Mouse (Mus musculus) embryo, embryonic 9.5 days (tissue): ENCODE data around the gene Rtbdn.
"Not testable (repeated sequence)": the region's sequence is repeated elsewhere in the genome, so short reads cannot be mapped to it uniquely, and the experiment has no call there.

Experiments
- DNase-seq: peaks from one replicate; pipeline ENCODE4 v3.0.0-alpha.2; 2017; ENCODE audit errors: extremely low spot score

Gene Rtbdn

DNA sequence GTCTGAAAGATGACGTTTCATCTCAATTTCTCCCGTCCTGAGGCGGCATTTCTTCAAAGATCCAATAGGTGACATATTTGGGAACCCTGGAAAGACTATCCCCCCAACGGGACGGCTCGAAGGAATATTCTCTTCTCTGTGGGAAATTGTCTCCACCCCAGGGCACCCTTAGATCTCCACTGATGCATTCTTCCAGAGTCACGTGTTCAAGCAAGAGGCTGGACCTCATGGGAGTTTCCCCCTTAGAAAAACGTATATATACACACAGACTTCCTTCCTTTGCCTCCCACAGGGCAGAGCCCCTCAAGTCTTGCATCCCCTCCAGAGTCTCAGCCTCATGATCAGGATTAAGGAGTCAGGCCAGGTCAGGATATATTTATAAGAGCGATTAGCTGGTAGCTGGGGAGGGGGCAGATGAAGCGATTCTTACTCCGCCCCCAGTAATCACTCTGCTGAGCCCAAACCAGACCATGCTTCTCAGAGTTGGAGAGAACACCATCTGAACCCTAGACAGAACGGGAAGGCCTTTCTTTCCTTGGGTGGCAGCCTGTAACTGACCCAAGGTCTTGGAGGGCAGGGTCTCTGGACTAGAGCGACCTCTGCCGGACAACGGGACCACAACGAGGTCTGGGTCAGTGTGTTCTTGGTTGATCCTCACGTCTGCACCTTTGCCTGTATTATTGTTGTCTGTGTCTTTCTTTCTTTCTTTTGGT is at the start of gene Rtbdn:
TSS of gene Rtbdn (plus strand) at position 464 of the 713 bp plus-strand sequence.
- DNase-seq: no peak

DNA sequence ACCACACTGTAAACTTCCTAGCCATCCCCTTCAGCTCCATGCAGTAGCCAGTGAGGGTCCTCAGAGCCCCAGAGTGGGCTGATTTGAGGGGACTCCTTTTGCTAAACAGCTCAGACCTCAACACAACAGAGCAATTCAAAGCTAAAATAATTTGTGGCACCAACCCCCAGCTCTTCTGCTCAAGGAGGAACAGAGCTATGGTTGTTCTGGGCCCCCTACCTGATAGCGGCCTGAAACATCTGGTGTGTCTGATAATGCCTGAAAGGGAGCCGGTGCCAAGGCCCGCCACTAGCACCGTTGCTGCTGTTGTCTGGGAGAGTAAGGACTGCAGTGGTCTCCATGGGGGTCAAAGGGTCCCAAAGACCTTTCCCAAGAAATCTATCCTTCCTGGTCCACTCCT is 45.7 kb upstream of the Rtbdn start:
- no peak for DNase-seq

DNA sequence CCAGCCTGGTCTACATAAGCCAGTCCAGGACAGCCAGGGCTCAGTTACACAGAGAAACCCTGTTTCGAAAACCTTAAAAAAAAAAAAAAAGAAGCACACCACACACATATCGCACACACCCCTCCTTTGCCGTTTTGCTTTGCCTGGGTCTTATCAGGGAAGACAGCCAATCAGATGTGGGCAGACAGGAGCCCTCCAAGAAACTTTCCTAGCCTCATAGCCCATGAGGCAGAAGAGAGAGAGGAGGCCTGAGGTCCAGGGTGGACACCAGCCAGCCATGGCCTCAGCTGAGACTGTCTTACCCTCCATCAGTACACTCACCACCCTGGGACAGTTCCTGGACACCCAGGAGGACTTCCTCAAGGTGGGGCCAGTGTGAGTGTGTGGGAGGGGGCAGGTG is 45.0 kb upstream of the Rtbdn start, which contains the start of gene Klf1:
TSS of gene Klf1 (plus strand) at position 177 of the 400 bp plus-strand sequence.
- no peak for DNase-seq

DNA sequence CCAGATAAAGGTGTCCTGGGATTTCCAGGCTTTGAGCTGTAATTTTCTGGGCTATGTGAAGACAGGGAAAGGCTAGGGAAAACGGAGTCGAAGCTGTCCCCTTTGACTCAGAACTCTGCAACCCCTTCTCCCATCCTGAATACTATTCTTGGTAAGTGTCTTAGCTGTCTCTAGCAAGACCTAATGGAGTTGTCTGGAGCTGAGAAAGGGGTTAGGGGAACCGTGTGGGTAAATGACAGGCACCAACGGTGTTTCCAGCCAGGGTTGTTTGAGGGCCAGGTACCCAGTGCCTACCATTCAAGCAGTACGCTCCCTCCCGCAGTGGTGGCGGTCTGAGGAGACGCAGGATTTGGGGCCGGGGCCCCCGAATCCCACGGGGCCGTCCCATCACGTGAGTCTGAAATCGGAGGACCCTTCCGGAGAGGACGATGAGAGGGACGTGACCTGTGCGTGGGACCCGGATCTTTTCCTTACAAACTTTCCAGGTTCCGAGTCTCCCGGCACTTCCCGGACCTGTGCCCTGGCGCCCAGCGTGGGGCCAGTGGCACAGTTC is 44.3 kb upstream of the Rtbdn start:
- DNase-seq: no peak

DNA sequence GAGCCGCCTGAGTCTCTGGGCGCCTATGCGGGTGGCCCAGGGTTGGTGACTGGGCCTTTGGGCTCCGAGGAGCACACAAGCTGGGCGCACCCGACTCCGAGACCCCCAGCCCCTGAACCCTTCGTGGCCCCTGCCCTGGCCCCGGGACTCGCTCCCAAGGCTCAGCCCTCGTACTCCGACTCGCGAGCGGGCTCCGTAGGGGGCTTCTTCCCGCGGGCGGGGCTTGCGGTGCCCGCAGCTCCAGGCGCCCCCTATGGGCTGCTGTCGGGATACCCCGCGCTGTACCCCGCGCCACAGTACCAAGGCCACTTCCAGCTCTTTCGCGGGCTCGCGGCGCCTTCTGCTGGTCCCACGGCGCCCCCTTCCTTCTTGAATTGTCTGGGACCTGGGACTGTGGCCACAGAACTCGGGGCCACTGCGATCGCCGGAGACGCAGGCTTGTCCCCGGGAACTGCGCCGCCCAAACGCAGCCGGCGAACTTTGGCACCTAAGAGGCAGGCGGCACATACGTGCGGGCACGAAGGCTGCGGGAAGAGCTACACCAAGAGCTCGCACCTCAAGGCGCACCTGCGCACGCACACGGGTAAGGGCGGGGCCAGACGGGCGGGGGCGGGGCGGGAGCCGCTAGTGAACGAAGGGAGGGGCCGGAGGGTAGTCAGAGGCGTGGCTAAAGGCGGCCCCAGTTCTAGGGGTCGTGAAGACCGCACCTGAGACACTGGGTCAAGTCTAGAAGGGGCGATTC is 43.7 kb upstream of the Rtbdn start:
- DNase-seq: peak; percentile 89

DNA sequence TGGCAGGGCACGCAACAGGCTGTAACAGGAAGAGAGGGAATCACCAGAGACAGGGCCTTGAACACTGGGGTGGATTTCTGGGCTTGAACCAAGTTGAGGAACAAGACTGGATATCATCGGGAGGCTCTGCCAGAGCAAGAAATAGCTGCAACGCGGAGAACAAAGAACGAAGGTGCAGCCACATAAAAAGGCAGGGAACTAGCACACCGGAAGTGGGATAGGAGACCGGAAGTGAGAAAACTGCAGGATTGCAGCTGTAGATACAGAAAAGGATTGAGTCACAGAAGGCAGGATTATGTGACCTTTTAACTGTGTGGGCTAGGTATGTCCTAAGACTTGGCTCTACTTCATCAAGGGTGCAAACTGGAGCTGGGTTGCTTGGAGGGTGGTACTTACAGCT is 42.4 kb upstream of the Rtbdn start:
- DNase-seq: no peak

DNA sequence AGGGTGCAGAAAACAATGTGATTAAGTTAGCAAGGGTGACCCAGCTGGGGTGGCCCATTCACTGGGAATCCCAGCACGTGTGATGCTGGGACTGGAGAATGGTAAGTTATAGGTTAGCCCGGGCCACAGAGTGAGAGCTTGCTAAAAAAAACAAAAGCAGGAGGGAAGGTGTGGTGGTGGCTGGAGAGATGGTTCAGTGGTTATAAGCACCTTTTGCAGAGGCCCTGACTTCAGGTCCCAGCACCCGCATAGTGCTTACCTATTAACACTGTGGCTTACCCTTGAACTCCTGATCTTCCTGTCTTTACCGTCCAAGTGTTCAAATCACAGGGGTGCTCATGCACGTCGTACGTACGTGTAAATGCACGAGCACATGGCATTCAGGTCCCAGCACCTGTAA is 39.8 kb upstream of the Rtbdn start:
- no peak for DNase-seq

DNA sequence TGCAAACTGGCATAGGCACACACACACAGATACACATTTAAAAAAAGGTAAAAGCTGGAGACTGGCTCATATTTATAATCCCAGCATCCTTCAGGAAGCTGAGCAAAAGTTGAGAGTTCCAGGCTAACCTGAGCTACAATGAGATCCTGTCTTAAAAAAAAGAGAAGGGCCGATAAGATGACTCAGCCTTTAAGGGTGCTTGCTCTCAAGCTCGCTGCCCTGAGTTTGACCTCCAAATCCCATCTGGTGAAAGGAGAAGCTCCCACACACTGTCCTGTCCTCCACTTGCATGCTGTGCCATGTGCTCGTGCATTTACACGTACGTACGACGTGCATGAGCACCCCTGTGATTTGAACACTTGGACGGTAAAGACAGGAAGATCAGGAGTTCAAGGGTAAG is 39.3 kb upstream of the Rtbdn start:
- no peak for DNase-seq

DNA sequence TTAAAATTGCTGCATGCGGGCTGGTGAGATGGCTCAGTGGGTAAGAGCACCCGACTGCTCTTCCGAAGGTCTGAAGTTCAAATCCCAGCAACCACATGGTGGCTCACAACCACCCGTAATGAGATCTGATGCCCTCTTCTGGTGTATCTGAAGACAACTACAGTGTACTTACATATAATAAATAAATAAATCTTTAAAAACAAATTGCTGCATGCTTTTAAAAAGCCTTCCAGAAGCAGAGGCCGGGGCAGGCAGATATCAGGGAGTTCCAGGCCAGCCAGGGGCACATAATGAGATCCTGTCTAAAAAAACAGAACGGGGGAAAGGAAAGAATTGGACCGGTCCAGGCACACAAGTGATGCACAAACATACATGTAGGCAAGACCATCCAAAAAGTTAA is 38.8 kb upstream of the Rtbdn start:
- not testable (repeated sequence) for DNase-seq

DNA sequence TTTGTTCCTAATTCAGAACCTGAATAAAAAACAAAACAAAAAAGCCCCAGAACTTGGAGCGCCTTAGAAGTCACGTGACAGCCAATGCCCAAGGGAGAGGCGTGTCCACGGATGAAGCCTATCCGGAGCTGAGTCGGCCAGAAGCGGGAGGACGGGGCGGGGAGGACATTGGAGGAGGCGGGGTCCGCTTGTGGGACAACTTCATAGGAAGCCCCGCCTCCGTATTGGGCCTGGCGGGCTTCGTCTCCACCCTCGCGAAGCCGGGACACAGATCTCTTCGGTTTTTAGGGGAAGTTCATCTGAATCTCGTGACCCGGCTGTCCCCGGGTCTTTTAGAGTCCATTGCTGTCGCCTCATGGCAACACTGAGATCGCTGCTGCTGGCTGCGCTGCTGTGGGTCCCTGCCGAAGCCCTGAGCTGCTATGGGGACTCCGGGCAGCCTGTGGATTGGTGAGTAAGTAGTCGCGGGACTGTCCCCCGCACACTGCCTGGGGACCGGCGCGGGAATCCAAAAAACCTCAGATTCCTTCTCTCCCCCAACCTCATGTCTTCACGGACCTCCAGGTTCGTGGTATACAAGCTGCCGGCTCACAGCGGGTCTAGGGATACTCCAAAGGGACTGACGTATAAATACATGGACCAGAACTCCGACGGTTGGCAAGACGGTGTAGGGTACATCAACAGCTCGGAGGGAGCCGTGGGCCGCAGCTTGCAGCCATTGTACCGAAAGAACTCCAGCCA is 38.2 kb upstream of the Rtbdn start, which contains the start of gene Dnase2a:
TSS of gene Dnase2a (plus strand) at position 140 of the 741 bp plus-strand sequence.
- DNase-seq: peak; percentile 94

DNA sequence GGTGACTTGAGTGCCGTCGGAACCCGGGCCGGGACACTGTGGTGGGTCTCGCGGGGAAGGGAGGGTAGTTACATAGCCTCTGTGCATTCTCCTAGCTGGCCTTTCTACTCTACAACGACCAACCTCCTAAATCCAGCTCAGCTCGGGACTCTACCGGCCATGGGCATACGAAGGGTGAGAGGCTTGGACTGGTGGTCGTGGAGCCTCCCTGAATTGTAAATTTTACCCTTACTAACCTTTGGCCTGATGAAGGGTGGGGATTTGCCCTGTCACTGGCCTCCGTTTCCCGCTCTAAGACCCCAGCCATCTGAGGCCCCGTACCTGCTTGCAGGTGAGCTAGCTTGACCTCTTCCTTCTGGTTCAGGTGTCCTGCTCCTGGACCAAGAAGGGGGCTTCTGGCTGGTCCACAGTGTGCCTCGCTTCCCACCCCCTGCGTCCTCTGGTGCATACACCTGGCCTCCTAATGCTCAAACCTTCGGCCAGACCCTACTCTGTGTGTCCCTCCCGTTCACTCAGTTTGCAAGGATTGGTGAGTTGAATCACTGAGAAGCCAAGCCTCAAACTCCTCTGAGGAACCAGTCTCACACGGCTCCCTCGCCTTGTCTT is 37.5 kb upstream of the Rtbdn start:
- no peak for DNase-seq

DNA sequence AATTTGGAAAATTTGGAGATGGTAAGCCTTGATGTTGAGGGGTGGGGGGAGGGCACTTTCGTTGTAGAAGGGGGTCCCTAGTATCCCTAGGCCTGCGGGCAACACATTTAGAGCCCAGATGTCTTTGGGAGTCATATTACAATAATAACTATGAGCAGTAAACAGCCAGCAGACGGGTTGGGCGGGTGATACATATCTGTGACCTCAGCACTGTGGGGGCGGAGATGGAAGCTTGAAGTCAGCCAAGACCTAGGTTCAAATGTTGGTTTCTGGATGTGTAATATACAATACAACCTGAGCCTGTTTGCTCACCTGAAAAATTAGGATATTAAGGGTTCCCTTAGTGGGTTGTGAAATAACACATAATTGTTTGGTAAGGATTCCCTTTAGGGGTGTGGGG is 36.8 kb upstream of the Rtbdn start:
- no peak for DNase-seq

DNA sequence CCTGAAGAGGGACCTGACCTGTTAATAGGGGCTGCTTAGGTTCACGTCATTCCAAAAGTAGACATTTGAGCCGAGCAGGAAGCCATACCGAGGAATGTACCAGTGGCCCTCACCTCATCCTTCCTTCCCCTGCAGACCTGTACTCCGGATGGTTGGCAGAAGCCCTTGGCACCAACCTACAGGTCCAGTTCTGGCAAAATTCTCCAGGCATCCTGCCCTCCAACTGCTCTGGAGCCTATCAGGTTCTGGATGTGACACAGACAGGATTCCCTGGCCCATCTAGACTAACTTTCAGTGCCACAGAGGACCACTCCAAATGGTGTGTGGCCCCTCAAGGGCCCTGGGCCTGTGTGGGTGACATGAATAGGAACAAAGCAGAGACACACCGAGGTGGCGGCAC is 36.2 kb upstream of the Rtbdn start:
- DNase-seq: no peak

DNA sequence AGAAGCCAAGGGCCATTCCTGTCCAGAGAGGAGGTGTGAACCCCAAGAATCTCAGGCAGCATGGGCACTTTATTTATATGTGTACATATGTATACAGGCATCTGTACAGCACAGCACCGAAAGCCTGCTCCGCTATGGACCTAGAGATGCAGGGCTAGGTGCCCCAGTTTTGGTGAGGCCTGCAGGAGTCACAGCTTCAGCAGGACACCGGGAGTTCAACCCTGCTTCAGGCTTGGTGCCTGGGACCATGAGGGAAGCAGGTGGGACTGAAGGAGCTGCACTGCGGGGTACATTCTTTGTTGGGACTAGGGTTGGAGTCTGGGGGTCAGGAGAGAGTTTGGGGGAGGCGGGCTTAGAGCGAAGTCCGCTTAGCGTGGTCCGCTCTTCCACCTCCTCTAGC is 34.9 kb upstream of the Rtbdn start:
- no peak for DNase-seq

DNA sequence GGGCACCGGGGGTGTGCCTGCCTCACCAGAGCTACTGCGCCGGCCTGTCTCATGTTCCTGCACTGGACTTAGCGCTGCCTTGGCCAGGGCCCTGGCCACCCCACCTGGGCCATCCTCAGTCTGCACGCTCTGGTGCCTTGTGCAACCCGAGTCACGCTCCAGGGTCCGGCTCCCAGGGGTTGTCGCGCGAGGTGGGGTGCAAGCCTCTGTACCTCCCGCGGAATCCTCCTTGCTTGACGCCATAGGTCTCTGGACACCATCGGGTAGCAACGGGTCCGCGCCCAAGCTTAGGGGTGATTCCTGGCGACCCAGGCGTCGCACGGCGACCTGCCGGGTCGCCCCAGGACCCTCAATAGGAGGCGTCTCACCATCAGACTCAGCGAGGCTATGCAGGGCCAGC is 34.4 kb upstream of the Rtbdn start:
- no peak for DNase-seq

DNA sequence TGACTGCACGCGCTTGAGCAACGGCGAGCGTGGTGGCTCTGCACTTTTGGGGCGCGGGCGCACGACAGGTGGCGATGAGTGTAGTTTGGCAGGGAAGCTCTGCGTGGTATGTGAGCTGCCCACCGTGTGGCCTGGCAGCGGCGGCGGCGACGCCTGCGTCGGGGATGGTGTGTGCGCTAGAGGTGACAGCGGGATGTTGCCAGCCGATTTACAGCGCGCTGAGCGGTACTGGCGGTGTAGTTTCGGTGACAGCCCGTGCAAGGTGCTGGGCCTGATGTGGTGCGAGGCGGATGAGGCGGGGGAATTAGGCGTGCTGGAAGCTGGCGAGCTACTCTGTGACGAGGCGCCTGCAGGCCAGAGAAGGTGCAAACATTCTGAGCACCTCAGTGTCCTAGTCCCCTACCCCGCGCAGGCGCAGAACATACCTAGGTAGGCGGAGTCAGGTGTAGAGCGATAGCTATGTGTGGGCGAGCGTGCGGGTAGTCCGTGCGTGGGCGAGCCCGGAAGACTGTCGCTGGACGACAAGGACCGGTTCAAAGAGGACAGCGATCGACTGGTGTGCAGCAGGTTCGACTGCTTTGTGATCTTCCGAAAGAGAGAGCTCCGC is 33.8 kb upstream of the Rtbdn start:
- peak; percentile 55 for DNase-seq

DNA sequence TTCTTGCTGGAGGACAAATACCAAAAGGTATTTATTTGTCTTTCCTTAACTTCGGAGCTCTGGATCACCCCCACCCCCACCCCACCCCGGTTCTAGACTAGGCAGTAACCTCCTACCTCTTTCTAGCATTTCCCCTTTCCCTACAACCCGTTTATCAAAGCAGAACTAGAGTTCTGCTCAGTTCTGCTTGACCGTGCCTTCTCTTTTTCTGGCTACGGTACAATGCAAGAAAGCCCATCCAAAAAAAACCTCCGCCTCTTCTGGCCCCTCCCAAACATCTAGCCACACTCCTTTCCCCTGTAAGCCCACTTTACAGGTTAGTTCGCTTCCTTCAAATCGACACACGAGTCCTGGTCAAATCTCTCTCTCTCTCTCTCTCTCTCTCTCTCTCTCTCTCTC is 33.3 kb upstream of the Rtbdn start:
- no peak for DNase-seq

DNA sequence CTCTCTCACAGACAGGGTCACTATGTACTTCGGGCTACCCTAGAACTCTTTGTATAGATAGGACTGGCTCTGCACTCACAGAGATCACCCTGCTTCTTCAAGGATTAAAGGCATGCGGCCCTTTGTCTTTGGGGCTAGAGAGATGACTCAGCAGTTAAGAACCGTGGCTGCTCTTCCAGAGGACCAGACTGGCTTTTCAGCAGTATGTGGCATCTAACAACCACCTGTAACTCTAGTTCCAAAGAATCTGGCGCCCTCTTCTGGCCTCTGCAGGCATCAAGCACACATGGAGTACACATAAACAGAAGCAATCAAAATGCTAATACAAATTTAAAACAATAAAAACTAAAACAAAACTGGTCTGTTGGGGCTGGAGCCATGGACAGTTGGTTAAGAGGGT is 32.8 kb upstream of the Rtbdn start:
- no peak for DNase-seq

DNA sequence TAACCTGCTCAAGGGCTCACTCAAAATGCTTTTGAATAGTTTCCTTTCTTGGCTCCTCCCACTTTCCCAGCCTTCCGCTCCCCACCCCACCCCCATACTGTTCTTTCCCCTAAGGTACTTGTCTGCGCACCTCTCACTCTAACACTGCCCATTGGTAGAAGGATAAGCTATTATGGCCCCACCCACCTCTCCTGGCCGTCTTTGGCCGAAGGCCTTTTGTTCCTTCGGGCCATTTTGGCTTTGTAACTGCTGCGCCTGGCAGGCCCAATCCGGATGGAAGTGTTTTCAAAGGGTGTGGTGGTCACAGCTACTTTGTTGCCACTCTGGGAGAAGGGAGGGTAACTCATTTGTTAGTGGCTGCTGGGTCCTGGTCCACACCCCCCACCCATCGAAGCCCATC is 31.5 kb upstream of the Rtbdn start:
- no peak for DNase-seq

DNA sequence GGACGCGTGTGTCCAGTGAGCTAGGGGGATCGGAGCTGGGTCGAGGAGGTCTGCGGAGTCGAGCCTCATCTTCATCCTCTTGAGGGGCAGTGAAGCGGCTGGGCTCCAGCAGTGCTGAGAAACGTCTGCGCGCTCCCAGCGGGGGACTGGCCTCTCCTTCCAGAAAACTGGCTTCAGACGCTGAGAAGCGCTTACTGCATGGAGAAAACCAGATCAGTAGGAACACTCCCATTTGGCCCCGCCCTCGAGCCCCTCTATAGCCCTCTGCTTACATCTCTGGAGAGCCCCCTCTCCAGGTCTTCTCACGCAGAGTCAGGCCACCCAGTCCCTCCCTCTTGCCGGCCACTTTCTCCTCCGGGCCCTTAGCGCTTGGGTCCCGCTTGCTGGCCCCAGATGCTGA is 29.0 kb upstream of the Rtbdn start:
- DNase-seq: no peak

DNA sequence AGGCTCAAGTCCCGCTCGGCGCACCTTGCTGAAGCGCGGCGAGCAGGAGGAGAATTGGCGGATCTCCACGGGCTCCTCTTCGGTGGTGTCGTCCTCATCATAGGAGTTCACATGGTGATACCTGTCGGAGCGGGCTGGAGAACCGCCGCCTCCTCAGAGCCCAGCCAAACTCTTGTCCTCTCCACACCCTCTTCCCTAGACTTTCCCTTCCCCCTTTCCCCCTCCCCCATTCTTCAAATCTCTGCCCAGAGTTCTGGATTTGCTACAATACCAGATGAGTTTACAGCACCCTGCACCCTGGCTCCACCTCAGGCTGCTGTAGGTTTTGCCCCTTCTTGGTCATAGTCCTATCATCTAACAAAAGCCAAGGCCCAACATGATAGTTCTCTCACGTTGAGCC is 28.1 kb upstream of the Rtbdn start:
- no peak for DNase-seq

DNA sequence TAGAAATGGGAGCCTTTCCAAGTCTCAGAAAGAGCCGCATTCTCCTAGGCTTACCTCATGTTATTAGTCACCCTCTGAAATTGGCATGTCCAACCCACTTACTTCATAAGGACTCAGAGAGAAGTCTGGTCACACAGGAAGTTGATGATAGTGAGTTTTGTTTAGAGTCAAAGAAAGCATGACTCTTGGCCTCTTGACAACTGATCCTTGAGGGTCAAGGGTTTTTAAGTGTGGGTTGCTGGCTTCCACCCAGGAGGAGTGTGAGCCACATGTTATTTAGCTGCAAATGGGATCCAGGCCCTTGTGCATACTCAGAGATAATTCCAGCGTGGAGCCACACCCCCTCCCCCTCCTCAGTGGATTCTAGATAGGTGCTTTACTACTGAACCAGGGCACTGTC is 25.2 kb upstream of the Rtbdn start:
- no peak for DNase-seq
